Mouse (Mus musculus): ENCODE measurements at regions not wholly inside any gene's neighbourhood (a gene's known extent, or its start where the extent isn't known, plus 50 kb on each side); places are given as distances from the start of the nearest gene placed in this dataset.

- Histone ChIP-seq H3K4me3 (no peak overlapping the region), H3K27ac (replicated peaks) (no peak overlapping the region), H3K27me3 (ENCODE audit: low read depth, poor library complexity, severe bottlenecking) (no peaks in the 10 kb centered on the region), H3K36me3 (no peaks in the 10 kb centered on the region), H3K4me1 (peaks cover 4% of the 10 kb centered on the region; the same call in 1 of the 2 replicates), H3K9me3 (replicated peaks) (no peaks in the 10 kb centered on the region)
- WGBS = 91% methylated on average over 11 of the region's 11 CpGs
- no peak for DNase-seq (ENCODE audit: low spot score)
Observed at GRCm38 (mm10) chr10:99561166-99561818, 198.2 kb downstream of the Csl start.

- 90% methylated on average over 4 of the region's 4 CpGs for WGBS
Observed at GRCm38 (mm10) chr10:99564605-99565004, 194.9 kb downstream of the Csl start.

GRCm38 (mm10) chr10:99568424-99568823 is 191.0 kb downstream of the Csl start:
- no peak overlapping the region for H3K27ac ChIP-seq (replicated peaks)
- no peak for DNase-seq (ENCODE audit: low spot score)
- no peaks in the 10 kb centered on the region for H3K9me3 ChIP-seq (replicated peaks)
- no peaks in the 10 kb centered on the region for H3K27me3 ChIP-seq (ENCODE audit: low read depth, poor library complexity, severe bottlenecking)
- H3K4me1 ChIP-seq = peaks cover 10% of the 10 kb centered on the region
- no peaks in the 10 kb centered on the region for H3K36me3 ChIP-seq
- no peak overlapping the region for H3K4me3 ChIP-seq
- whole genome bisulfite sequencing = 90% methylated on average over 5 of the region's 5 CpGs

More at GRCm38 (mm10) chr10:99564605-99565004, 194.9 kb downstream of the Csl start:
- Histone ChIP-seq H3K4me3 (no peak overlapping the region), H3K27me3 (ENCODE audit: low read depth, poor library complexity, severe bottlenecking) (no peaks in the 10 kb centered on the region), H3K4me1 (no peaks in the 10 kb centered on the region), H3K36me3 (no peaks in the 10 kb centered on the region), H3K27ac (replicated peaks) (no peak overlapping the region), H3K9me3 (replicated peaks) (no peaks in the 10 kb centered on the region)
- DNase-seq (ENCODE audit: low spot score) = no peak

- Histone ChIP-seq H3K27me3 (ENCODE audit: low read depth, poor library complexity, severe bottlenecking) (no peaks in the 10 kb centered on the region), H3K4me1 (peaks cover 22% of the 10 kb centered on the region), H3K4me3 (no peak overlapping the region), H3K36me3 (no peaks in the 10 kb centered on the region), H3K9me3 (replicated peaks) (no peaks in the 10 kb centered on the region), H3K27ac (replicated peaks) (no peak overlapping the region)
- no peak for DNase-seq (ENCODE audit: low spot score)
- WGBS = 51% methylated on average over 2 of the region's 2 CpGs
Observed at GRCm38 (mm10) chr10:99570190-99570589, 189.3 kb downstream of the Csl start.

- Histone ChIP-seq H3K27ac (replicated peaks) (no peak overlapping the region), H3K4me1 (peaks cover 36% of the 10 kb centered on the region), H3K9me3 (replicated peaks) (no peaks in the 10 kb centered on the region), H3K36me3 (no peaks in the 10 kb centered on the region), H3K27me3 (ENCODE audit: low read depth, poor library complexity, severe bottlenecking) (0 out of 2 replicates have a peak, but pooled peaks cover 9% of the 10 kb centered on the region), H3K4me3 (no peak overlapping the region)
- 84% methylated on average over 14 of the region's 14 CpGs for WGBS
- no peak for DNase-seq (ENCODE audit: low spot score)
Observed at GRCm38 (mm10) chr10:99573997-99574396, 185.5 kb downstream of the Csl start.

GRCm38 (mm10) chr10:99575294-99575693 is 184.2 kb downstream of the Csl start:
- H3K27ac ChIP-seq (replicated peaks) = no peak overlapping the region
- 0 out of 2 replicates have a peak, but pooled peaks cover 9% of the 10 kb centered on the region for H3K27me3 ChIP-seq (ENCODE audit: low read depth, poor library complexity, severe bottlenecking)
- H3K4me1 ChIP-seq = peaks cover 37% of the 10 kb centered on the region
- H3K36me3 ChIP-seq = no peaks in the 10 kb centered on the region
- H3K9me3 ChIP-seq (replicated peaks) = no peaks in the 10 kb centered on the region
- no peak for DNase-seq (ENCODE audit: low spot score)
- 65% methylated on average over 7 of the region's 7 CpGs for WGBS
- no peak overlapping the region for H3K4me3 ChIP-seq

GRCm38 (mm10) chr10:99576301-99576700 is 183.2 kb downstream of the Csl start:
- H3K27me3 ChIP-seq (ENCODE audit: low read depth, poor library complexity, severe bottlenecking) = 0 out of 2 replicates have a peak, but pooled peaks cover 9% of the 10 kb centered on the region
- H3K4me1 ChIP-seq = peaks cover 34% of the 10 kb centered on the region

GRCm38 (mm10) chr10:99577041-99577681 is 182.3 kb downstream of the Csl start:
- H3K4me3 ChIP-seq = no peak overlapping the region
- H3K9me3 ChIP-seq (replicated peaks) = no peaks in the 10 kb centered on the region
- WGBS = 34% methylated on average over 12 of the region's 12 CpGs
- H3K36me3 ChIP-seq = no peaks in the 10 kb centered on the region
- 0 out of 2 replicates have a peak, but pooled peaks cover 9% of the 10 kb centered on the region for H3K27me3 ChIP-seq (ENCODE audit: low read depth, poor library complexity, severe bottlenecking)
- H3K4me1 ChIP-seq = peaks cover 34% of the 10 kb centered on the region
- H3K27ac ChIP-seq (replicated peaks) = no peak overlapping the region; the same call in 1 of the 2 replicates
- peak; percentile 49 for DNase-seq (ENCODE audit: low spot score)

More at GRCm38 (mm10) chr10:99576301-99576700, 183.2 kb downstream of the Csl start:
- Histone ChIP-seq H3K9me3 (replicated peaks) (no peaks in the 10 kb centered on the region), H3K27ac (replicated peaks) (no peak overlapping the region), H3K36me3 (no peaks in the 10 kb centered on the region), H3K4me3 (no peak overlapping the region)
- 86% methylated on average over 5 of the region's 5 CpGs for WGBS
- DNase-seq (ENCODE audit: low spot score) = no peak

- no peak for DNase-seq (ENCODE audit: low spot score)
- Histone ChIP-seq H3K27me3 (ENCODE audit: low read depth, poor library complexity, severe bottlenecking) (0 out of 2 replicates have a peak, but pooled peaks cover 9% of the 10 kb centered on the region), H3K36me3 (no peaks in the 10 kb centered on the region), H3K4me3 (no peak overlapping the region), H3K9me3 (replicated peaks) (no peaks in the 10 kb centered on the region), H3K27ac (replicated peaks) (no peak overlapping the region), H3K4me1 (peaks cover 34% of the 10 kb centered on the region)
- WGBS = 74% methylated on average over 4 of the region's 4 CpGs
Observed at GRCm38 (mm10) chr10:99578366-99578765, 181.1 kb downstream of the Csl start.

- Histone ChIP-seq H3K36me3 (no peaks in the 10 kb centered on the region), H3K27ac (replicated peaks) (no peak overlapping the region), H3K9me3 (replicated peaks) (no peaks in the 10 kb centered on the region), H3K4me1 (peaks cover 21% of the 10 kb centered on the region), H3K4me3 (no peak overlapping the region), H3K27me3 (ENCODE audit: low read depth, poor library complexity, severe bottlenecking) (0 out of 2 replicates have a peak, but pooled peaks cover 9% of the 10 kb centered on the region)
- WGBS = 47% methylated on average over 8 of the region's 8 CpGs
- peak; percentile 31 for DNase-seq (ENCODE audit: low spot score)
Observed at GRCm38 (mm10) chr10:99580191-99580590, 179.3 kb downstream of the Csl start.

GRCm38 (mm10) chr10:99581074-99581473 is 178.4 kb downstream of the Csl start:
- Histone ChIP-seq H3K27ac (replicated peaks) (no peak overlapping the region), H3K9me3 (replicated peaks) (no peaks in the 10 kb centered on the region), H3K27me3 (ENCODE audit: low read depth, poor library complexity, severe bottlenecking) (0 out of 2 replicates have a peak, but pooled peaks cover 9% of the 10 kb centered on the region), H3K4me3 (no peak overlapping the region), H3K36me3 (no peaks in the 10 kb centered on the region), H3K4me1 (peaks cover 14% of the 10 kb centered on the region)
- DNase-seq (ENCODE audit: low spot score) = no peak
- 87% methylated on average over 8 of the region's 8 CpGs for WGBS

- H3K27ac ChIP-seq (replicated peaks) = no peak overlapping the region
- no peaks in the 10 kb centered on the region for H3K9me3 ChIP-seq (replicated peaks)
- H3K36me3 ChIP-seq = no peaks in the 10 kb centered on the region
- no peak for DNase-seq (ENCODE audit: low spot score)
- WGBS = 86% methylated on average over 2 of the region's 2 CpGs
- peaks cover 7% of the 10 kb centered on the region for H3K4me1 ChIP-seq
- no peaks in the 10 kb centered on the region for H3K27me3 ChIP-seq (ENCODE audit: low read depth, poor library complexity, severe bottlenecking)
- H3K4me3 ChIP-seq = no peak overlapping the region
Observed at GRCm38 (mm10) chr10:99584855-99585254, 174.6 kb downstream of the Csl start.

GRCm38 (mm10) chr10:99592220-99592619 is 167.2 kb downstream of the Csl start:
- 67% methylated on average over 9 of the region's 9 CpGs for WGBS
- Histone ChIP-seq H3K36me3 (no peaks in the 10 kb centered on the region), H3K27me3 (ENCODE audit: low read depth, poor library complexity, severe bottlenecking) (no peaks in the 10 kb centered on the region), H3K4me1 (peaks cover 6% of the 10 kb centered on the region; the same call in 1 of the 2 replicates), H3K9me3 (replicated peaks) (no peaks in the 10 kb centered on the region), H3K27ac (replicated peaks) (no peak overlapping the region), H3K4me3 (no peak overlapping the region)
- no peak for DNase-seq (ENCODE audit: low spot score)

Measured in midbrain, embryonic 10.5 days (tissue).